In genomic region chr2:179333587-179333986, GRCm38 (mm10) we compare ENCODE assay signal across 26 mouse cellular contexts.
DNase-seq lines count a peak whose midpoint lies in the region; ATAC-seq lines count a peak whose summit lies in the region.
"Had no signal": no experiment of that assay in that cellular context is flagged by ENCODE, and none has a peak within 500 bp of the region (broad histone marks: within the 10 kb centered on the region; RNA-seq: fewer than 3 reads in every experiment).

No protein-coding gene starts in this region.

- H3K9ac ChIP-seq in kidney, embryonic 14.5 days (ENCODE audit: low read depth, low read length) = no peak overlapping the region
- H3K9ac ChIP-seq in limb, embryonic 13.5 days = no peak overlapping the region
- H3K9ac ChIP-seq: embryonic facial prominence, embryonic 13.5 days; forebrain, embryonic 12.5 days; forebrain, embryonic 15.5 days; heart, embryonic 12.5 days; heart, embryonic 15.5 days; hindbrain, embryonic 12.5 days had no signal

- no peaks in the 10 kb centered on the region for H3K9me3 ChIP-seq in kidney, embryonic 14.5 days (ENCODE audit: control insufficient read depth, low read length)
- H3K9me3 ChIP-seq in limb, embryonic 13.5 days = no peaks in the 10 kb centered on the region
- H3K9me3 ChIP-seq: embryonic facial prominence, embryonic 10.5 days; embryonic facial prominence, embryonic 13.5 days; forebrain, embryonic 12.5 days; forebrain, embryonic 15.5 days; heart, embryonic 12.5 days; heart, embryonic 15.5 days; hindbrain, embryonic 12.5 days had no signal

- no peak for DNase-seq in kidney, postnatal 36 days
- DNase-seq in kidney, postnatal 4 days = peak; percentile 3 to 10
- DNase-seq in kidney, adult 11 months = no peak
- no peak for DNase-seq in cerebellum, postnatal 10 days
- DNase-seq: adrenal gland, adult 2 months; adrenal gland, postnatal 14 days; cerebellum, adult 11 months; cerebellum, adult 2 months; cerebellum, adult 9-11 months; cerebellum, postnatal 36 days; embryo, embryonic 11 days; heart, adult 18-20 months; heart, postnatal 10 days; heart, postnatal 36 days had no signal

- H3K4me3 ChIP-seq in kidney, embryonic 14.5 days (ENCODE audit: low read length) = no peak overlapping the region
- H3K4me3 ChIP-seq in limb, embryonic 13.5 days = no peak overlapping the region
- H3K4me3 ChIP-seq: embryonic facial prominence, embryonic 10.5 days; embryonic facial prominence, embryonic 13.5 days; erythroblast, embryonic 14.5 days; forebrain, embryonic 12.5 days; forebrain, embryonic 15.5 days; heart, embryonic 12.5 days; heart, embryonic 15.5 days; hindbrain, embryonic 12.5 days had no signal

- H3K27ac ChIP-seq in kidney, embryonic 14.5 days (ENCODE audit: low read depth, low read length) = peak overlapping the region; percentile 65; the same call in 1 of the 2 replicates
- peak overlapping the region; percentile 39; the same call in 1 of the 2 replicates for H3K27ac ChIP-seq in limb, embryonic 13.5 days
- H3K27ac ChIP-seq: embryonic facial prominence, embryonic 10.5 days; embryonic facial prominence, embryonic 13.5 days; forebrain, embryonic 12.5 days; forebrain, embryonic 15.5 days; heart, embryonic 15.5 days; hindbrain, embryonic 12.5 days; hindbrain, postnatal 0 days had no signal

- peak; percentile 68 for ATAC-seq in kidney, embryonic 14.5 days (ENCODE audit: low FRiP score, low TSS enrichment)
- no peak; the same call in 1 of the 2 replicates for ATAC-seq in limb, embryonic 13.5 days (ENCODE audit: low FRiP score, low read depth)
- ATAC-seq: CD4-positive, CD25-positive, alpha-beta regulatory T cell, adult 4 months; forebrain, embryonic 15.5 days; hindbrain, postnatal 0 days had no signal

- no peaks in the 10 kb centered on the region for H3K27me3 ChIP-seq in kidney, embryonic 14.5 days (ENCODE audit: control insufficient read depth, insufficient read depth, low read length)
- no peaks in the 10 kb centered on the region for H3K27me3 ChIP-seq in limb, embryonic 13.5 days
- H3K27me3 ChIP-seq: embryonic facial prominence, embryonic 13.5 days; forebrain, embryonic 12.5 days; forebrain, embryonic 15.5 days; heart, embryonic 12.5 days; heart, embryonic 15.5 days; hindbrain, embryonic 12.5 days had no signal

- no peaks in the 10 kb centered on the region for H3K36me3 ChIP-seq in kidney, embryonic 14.5 days (ENCODE audit: control insufficient read depth, insufficient read depth, low read length)
- no peaks in the 10 kb centered on the region for H3K36me3 ChIP-seq in limb, embryonic 13.5 days
- H3K36me3 ChIP-seq: embryonic facial prominence, embryonic 10.5 days; embryonic facial prominence, embryonic 13.5 days; forebrain, embryonic 12.5 days; forebrain, embryonic 15.5 days; heart, embryonic 12.5 days; heart, embryonic 15.5 days; hindbrain, embryonic 12.5 days had no signal

- peaks cover 8% of the 10 kb centered on the region; the same call in 1 of the 2 replicates for H3K4me1 ChIP-seq in kidney, embryonic 14.5 days (ENCODE audit: control insufficient read depth, insufficient read depth, low read length)
- H3K4me1 ChIP-seq in limb, embryonic 13.5 days = peaks cover 22% of the 10 kb centered on the region
- H3K4me1 ChIP-seq: embryonic facial prominence, embryonic 13.5 days; heart, embryonic 12.5 days; heart, embryonic 15.5 days; hindbrain, embryonic 12.5 days had no signal

- WGBS in kidney, embryonic 14.5 days = 33% methylated on average over 5 of the region's 5 CpGs
- WGBS in limb, embryonic 13.5 days = 47% methylated on average over 5 of the region's 5 CpGs

- H3K4me2 ChIP-seq in kidney, embryonic 14.5 days (replicated peaks; ENCODE audit: low read depth, low read length) = no peak overlapping the region
- no peak overlapping the region for H3K4me2 ChIP-seq in limb, embryonic 13.5 days (replicated peaks)
- H3K4me2 ChIP-seq: embryonic facial prominence, embryonic 13.5 days; forebrain, embryonic 12.5 days; forebrain, embryonic 15.5 days; heart, embryonic 12.5 days; heart, embryonic 15.5 days; hindbrain, embryonic 12.5 days had no signal

Comparison
In these comparisons a context has a peak if more than half of its experiments do, and no peak if none do; other contexts are left out.
1. DNase-seq: peak in kidney, postnatal 4 days (2 of 2); none in kidney, postnatal 36 days (0 of 2), kidney, adult 11 months (single experiment) and cerebellum, postnatal 10 days (0 of 2).